Mouse (Mus musculus) retina, postnatal 1 day (tissue): Measurements from ENCODE around the gene Doc2b.

Source experiments
- DNase-seq: peaks from one replicate; pipeline ENCODE4 v3.0.0-alpha.2; 2012

The Doc2b gene

GRCm38 (mm10) chr11:75796029-75796445 lies at the start of gene Doc2b:
Gene Doc2b (minus strand): TSS chr11:75796049.
- DNase-seq = peak; percentile 78

GRCm38 (mm10) chr11:75842904-75843619 lies 47.2 kb upstream of the Doc2b start:
- DNase-seq = peak; percentile 52

DNA sequence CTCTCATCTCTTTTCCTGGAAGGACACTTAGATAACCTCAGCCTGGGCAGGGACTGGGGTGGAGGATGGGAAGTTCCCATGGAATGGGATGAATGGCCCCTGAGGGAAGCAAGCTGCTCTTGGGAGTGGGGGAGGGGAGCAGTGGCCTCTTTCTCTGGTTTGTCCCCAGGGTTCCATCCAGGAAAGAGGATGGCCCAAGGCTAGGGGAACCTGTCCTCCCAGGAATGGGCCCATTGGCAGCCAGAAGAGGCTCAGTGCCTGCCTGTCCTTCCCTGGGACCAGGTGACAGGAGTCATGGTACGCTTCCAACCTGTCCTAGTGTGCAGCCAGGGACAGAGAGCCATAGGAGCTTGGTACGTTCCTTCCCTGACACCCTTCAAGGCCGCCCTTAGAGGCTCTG lies 45.7 kb upstream of the Doc2b start:
- peak; percentile 37 for DNase-seq

DNA sequence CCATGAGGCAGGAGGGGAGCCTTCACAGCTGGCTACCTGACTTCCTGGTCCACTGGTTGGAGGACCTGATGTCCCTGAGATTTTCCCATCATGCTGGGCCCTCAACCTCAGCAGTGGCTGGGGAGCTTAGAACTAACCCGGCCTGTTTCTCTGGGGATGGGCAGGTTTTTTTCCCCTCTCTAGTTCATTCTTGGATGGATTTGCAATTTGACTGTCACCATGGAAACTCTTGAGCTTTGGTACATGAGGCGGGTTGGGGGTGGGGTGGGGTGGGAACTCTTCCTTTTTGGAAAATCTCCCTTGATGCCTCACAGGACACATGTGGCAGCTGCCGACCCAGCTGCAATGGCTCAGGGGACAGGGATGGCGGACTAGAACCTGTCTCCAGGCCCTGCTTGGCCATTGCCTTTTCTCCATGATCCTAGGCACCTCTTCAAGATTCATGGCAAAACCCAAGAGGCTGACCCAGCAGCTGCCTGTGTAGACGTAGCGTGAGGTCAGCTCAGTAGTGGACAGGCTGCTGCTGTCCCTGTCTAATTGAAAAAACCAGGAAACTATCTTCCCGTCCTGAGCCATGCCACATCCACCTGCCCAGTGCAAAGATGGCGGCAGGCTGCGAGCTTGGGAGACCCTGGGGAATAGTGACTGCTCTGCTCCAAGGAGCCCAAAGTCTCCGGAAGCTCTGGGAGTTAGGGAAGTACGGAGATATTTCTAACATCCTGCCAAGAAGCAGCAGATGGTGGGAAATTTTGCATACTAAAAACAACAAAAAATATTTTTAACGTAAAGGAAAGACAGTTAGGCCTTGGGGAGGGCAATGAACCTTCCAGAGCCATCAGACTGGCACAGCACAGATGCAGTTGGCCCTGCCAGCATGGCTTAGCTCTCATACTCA lies 43.9 kb upstream of the Doc2b start:
- no peak for DNase-seq

GRCm38 (mm10) chr11:75838861-75839426 lies 43.1 kb upstream of the Doc2b start:
- DNase-seq = no peak

GRCm38 (mm10) chr11:75836240-75836610 lies 40.4 kb upstream of the Doc2b start:
- no peak for DNase-seq

DNA sequence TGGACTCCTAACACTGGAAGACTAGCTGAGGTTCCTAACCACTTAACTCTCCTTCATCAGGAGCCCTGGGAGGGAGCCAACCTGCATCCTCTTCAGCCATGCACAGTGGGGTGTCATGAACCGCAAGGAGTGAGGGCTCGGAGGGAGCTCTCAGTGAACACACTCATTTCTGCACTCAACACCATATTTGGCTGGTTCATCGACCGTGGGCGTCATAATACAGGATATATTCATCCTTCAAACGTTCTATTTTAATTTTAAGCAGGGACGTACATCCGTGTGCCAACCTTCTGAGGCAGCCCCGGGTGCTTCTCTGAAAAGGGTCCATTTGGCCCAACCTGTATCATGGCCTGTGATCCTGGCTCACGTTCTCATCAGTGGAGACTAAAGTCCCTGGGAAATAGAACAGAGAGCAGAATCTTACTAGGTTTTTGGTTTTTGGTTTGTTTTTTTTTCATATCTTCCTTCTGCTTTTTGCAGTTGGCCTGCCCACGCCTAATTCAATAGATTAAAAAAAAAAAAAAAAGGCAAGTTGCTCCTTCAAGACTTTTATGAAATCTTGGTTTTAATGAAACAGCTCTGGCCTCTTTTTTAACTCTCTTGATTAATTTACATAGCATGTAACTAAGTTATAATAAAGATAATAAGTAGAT lies 39.9 kb upstream of the Doc2b start:
- DNase-seq = no peak

- no peak for DNase-seq
These were observed 37.2 kb upstream of the Doc2b start for GRCm38 (mm10) chr11:75833081-75833480.

DNA sequence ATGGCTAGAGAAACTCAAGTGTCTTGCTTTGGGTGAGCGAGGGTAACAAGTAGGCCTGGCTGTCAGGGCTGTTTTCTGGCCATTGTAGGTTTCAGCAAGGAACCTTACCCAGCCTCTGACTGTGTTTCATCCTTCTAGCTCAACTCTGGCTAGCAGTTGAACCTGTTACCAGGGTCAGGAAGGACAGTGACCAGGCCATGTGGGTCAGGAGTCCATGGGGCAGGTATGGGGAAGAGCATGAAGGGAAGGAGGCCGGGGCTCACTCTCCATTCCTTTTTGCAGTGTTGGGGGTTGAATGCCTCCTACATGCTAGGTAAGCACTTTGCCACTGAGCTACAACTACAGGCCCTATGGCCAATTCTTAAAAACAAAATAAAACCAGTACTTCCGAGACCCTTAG lies 34.5 kb upstream of the Doc2b start:
- no peak for DNase-seq

GRCm38 (mm10) chr11:75827414-75827813 lies 31.6 kb upstream of the Doc2b start:
- no peak for DNase-seq

DNA sequence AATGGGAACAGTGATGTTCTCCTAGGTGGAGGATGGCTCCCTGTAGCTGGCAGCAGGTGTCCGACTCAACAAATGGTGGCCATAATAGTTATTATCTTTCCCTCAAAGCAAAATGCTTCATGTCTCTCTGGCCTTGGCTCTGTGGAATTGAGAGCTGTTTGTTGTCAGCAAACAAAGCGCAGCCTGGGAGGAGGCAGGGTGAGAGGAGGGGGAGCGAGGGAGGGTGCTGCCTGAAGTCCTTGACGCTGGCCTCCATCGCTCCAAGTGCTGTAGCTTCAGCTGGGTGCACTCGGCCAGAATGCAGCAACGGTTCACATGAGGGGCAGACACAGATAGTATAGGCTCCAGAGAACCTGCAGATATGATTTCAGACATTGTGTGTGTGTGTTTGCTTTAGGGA lies 27.7 kb upstream of the Doc2b start:
- DNase-seq = no peak

DNA sequence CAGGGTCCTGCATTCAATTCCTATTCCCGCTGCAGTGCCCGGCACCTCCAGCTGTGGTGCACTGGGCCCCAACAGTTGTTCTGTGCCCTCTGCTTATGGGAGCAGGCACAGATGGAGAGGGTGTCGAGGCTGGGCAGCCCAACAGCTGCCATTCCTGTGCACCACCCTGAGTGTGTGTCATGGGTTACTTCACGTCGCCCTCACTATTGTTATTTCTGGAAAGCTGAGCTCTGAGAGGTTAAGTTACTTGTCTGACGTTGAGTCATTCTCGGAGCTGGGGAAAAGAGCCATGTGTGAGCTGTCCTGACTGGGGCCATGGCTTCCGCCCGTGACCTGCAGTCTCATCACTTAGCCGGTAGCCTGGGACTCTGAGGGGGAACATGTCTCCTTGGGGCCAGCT lies 17.2 kb upstream of the Doc2b start:
- DNase-seq = no peak

- no peak for DNase-seq
These were observed 16.1 kb upstream of the Doc2b start for GRCm38 (mm10) chr11:75811900-75812299.

GRCm38 (mm10) chr11:75810526-75810925 lies 14.7 kb upstream of the Doc2b start:
- no peak for DNase-seq

GRCm38 (mm10) chr11:75807486-75807885 lies 11.6 kb upstream of the Doc2b start:
- peak; percentile 52 for DNase-seq

GRCm38 (mm10) chr11:75801771-75802550 lies 6.1 kb upstream of the Doc2b start:
- no peak for DNase-seq

- DNase-seq = no peak
These were observed 5.5 kb upstream of the Doc2b start for GRCm38 (mm10) chr11:75801369-75801768.

DNA sequence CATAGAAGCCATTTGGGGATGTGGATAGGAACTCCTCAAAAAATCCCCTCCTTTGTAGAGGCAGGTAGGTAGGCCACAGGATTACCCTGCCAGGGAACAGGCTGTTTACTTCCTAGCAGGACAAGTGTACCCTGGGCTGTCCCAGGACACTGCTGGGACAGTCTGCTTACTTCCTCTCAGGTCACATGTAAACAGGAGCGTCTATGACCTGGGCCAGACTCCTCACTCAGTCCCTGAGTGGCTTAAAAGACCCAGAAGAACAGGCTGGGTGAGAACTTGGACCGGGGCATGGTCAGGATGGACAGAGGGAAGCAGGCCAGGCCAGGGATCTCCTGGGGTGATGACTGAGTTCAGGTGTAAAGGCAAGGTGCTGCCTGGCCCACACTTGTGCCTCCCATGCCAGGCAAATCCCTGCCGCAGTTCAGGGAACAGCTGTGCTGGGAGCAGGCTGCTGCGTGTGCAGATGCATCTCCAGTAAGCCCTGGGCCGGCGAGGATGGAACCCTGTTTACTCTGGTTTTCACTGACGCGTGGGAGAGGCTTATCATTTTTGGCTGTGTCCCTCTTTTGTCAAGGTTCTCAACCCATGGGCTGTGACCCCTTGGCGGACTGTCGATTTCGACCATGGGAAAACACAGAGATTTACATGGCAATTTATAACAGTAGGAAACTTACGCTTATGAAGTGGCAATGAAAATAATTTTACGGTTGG lies 842 bp upstream of the Doc2b start:
- DNase-seq = peak; percentile 17

DNA sequence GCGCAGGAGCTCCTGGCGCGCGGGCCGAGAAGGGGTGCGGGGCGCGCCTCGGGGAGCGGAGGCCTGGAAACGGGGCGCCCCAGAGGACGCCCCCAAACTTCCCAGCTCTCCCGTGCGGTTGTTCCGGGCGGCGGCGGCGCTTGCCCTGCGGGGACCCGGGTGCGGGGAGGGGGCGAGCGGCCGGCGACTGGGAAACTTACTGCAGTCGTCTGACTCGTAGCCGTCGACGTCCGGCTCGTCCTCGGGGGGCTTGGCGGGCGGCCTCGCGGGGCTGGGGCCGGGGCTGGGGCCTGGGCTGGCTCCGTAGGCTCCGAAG lies 570 bp downstream of the Doc2b start:
- peak; percentile 41 for DNase-seq

- DNase-seq = no peak
These were observed 1.1 kb downstream of the Doc2b start for GRCm38 (mm10) chr11:75794602-75795320.

DNA sequence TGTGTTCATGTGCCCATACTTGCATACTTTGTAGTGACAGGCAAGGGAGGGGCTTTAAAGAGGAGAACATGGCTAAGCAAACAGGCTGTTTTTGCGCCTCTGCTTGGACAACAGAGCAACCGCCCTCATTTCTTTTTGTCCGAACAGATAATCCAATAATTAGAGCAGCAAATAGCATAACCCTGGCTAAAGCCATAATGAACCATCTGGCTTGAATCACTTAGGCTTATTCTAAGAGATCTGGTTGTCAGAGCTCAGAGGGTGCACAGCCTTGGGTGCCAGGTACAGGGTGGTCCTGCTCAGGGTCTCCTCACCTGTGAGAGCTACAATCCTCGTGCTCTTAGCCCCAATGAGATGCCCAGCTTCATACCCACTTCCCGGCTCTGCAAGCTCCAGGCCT lies 2.5 kb downstream of the Doc2b start:
- DNase-seq = peak; percentile 68
